Mouse (Mus musculus): ENCODE results near the gene Dctd. TPM values are rescaled to one million over a fixed set of nuclear protein-coding genes. Genes with fewer than 3 reads are reported as not detected.

Gene Dctd
- polyA plus RNA-seq, 1 experiment from 2014 or later = 32.9 TPM

DNA sequence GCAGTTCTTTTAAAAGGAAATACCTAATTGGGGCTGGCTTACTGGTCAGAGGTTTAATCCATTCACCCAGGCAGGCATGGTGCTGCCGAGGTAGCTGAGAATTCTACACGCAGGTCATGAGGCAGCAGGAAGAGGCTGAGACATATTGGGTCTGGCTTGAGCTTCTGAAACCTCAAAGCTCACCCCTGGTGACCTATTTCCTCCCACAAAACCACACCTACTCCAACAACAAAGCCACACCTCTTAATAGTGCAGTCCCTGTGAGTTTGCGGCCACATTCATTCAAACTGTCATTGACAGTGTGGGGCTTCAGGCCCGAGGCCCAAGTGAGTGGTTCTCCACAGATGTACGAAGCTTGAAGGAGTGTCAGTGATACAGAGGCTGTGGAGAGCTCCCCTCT is 34.4 kb downstream of the Dctd start:
- 83% methylated on average over 5 of the region's 5 CpGs for WGBS
- Histone ChIP-seq H3K27ac (ENCODE audit: low read depth, low read length) (no peak overlapping the region), H3K4me2 (ENCODE audit: low read depth) (no peak overlapping the region), H3K27me3 (ENCODE audit: control insufficient read depth, insufficient read depth, low read length) (no peaks in the 10 kb centered on the region), H3K9me3 (ENCODE audit: control insufficient read depth, low read length) (no peaks in the 10 kb centered on the region), H3K36me3 (ENCODE audit: control insufficient read depth, insufficient read depth, low read length) (0 out of 2 replicates have a peak, but pooled peaks cover 2% of the 10 kb centered on the region), H3K4me3 (ENCODE audit: low read depth, low read length) (no peak overlapping the region), H3K4me1 (ENCODE audit: control insufficient read depth, insufficient read depth, low read length) (no peaks in the 10 kb centered on the region), H3K9ac (ENCODE audit: low read length) (no peak overlapping the region)
- no peak for DNase-seq (ENCODE audit: low spot score)
- no peak for ATAC-seq (ENCODE audit: insufficient read depth, low FRiP score, low TSS enrichment)

GRCm38 (mm10) chr8:48136804-48137650 is 38.1 kb downstream of the Dctd start:
- H3K4me1 ChIP-seq (ENCODE audit: control insufficient read depth, insufficient read depth, low read length) = no peaks in the 10 kb centered on the region
- peaks cover 2% of the 10 kb centered on the region for H3K36me3 ChIP-seq (ENCODE audit: control insufficient read depth, insufficient read depth, low read length)
- H3K27me3 ChIP-seq (ENCODE audit: control insufficient read depth, insufficient read depth, low read length) = no peaks in the 10 kb centered on the region
- no peaks in the 10 kb centered on the region for H3K9me3 ChIP-seq (ENCODE audit: control insufficient read depth, low read length)
- ATAC-seq (ENCODE audit: insufficient read depth, low FRiP score, low TSS enrichment) (no peak; the same call in 1 of the 2 replicates), DNase-seq (ENCODE audit: low spot score) (no peak)
- no peak overlapping the region for H3K4me2 ChIP-seq (ENCODE audit: low read depth)
- H3K4me3 ChIP-seq (ENCODE audit: low read depth, low read length) = no peak overlapping the region
- no peak overlapping the region for H3K27ac ChIP-seq (ENCODE audit: low read depth, low read length)
- no peak overlapping the region for H3K9ac ChIP-seq (ENCODE audit: low read length)
- 82% methylated on average over 30 of the region's 30 CpGs for WGBS

DNA sequence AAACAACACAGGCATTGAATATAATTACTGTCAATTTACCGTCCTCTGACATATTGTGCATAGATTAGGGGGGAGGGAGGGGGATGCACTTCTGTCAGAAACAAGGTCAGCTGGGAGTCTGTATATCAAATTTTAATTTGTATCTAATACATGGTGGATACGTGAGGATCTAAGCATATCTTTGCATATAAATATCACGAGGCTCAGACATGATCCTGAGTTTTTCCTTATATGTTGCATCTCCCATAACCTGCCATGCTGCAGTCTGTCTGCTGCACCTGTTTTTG is 38.7 kb downstream of the Dctd start:
- H3K9me3 ChIP-seq (ENCODE audit: control insufficient read depth, low read length) = no peaks in the 10 kb centered on the region
- H3K36me3 ChIP-seq (ENCODE audit: control insufficient read depth, insufficient read depth, low read length) = peaks cover 2% of the 10 kb centered on the region
- H3K4me3 ChIP-seq (ENCODE audit: low read depth, low read length) = no peak overlapping the region
- H3K4me1 ChIP-seq (ENCODE audit: control insufficient read depth, insufficient read depth, low read length) = no peaks in the 10 kb centered on the region
- H3K27me3 ChIP-seq (ENCODE audit: control insufficient read depth, insufficient read depth, low read length) = no peaks in the 10 kb centered on the region
- DNase-seq (ENCODE audit: low spot score) = no peak
- no peak overlapping the region for H3K9ac ChIP-seq (ENCODE audit: low read length)
- no peak overlapping the region for H3K27ac ChIP-seq (ENCODE audit: low read depth, low read length)
- 74% methylated on average over 3 of the region's 3 CpGs for WGBS
- no peak for ATAC-seq (ENCODE audit: insufficient read depth, low FRiP score, low TSS enrichment)
- H3K4me2 ChIP-seq (ENCODE audit: low read depth) = no peak overlapping the region

DNA sequence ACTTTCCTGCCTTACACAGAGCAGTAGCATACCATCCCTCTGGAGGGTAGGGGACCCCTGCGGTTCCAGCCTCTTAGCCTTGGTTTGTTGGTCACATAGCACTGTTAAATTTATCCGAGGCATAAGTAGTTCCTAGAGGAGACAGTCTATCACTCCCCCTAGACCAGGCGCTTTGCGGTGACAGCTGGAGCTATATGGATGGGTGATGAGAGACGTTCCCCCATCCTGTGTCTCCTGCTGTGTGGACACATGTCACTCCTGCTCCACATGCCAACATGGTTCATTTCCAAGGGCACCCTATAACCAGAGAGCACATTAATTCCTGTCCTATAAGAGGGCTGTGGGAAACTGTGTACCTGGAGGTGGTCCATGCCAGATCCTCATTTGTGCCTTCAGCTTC is 42.1 kb downstream of the Dctd start:
- DNase-seq (ENCODE audit: low spot score) (no peak), ATAC-seq (ENCODE audit: insufficient read depth, low FRiP score, low TSS enrichment) (no peak)
- H3K4me3 ChIP-seq (ENCODE audit: low read depth, low read length) = no peak overlapping the region
- no peaks in the 10 kb centered on the region for H3K27me3 ChIP-seq (ENCODE audit: control insufficient read depth, insufficient read depth, low read length)
- no peak overlapping the region for H3K27ac ChIP-seq (ENCODE audit: low read depth, low read length)
- WGBS = 74% methylated on average over 5 of the region's 5 CpGs
- no peak overlapping the region for H3K4me2 ChIP-seq (ENCODE audit: low read depth)
- no peaks in the 10 kb centered on the region for H3K9me3 ChIP-seq (ENCODE audit: control insufficient read depth, low read length)
- H3K9ac ChIP-seq (ENCODE audit: low read length) = no peak overlapping the region
- peaks cover 4% of the 10 kb centered on the region for H3K36me3 ChIP-seq (ENCODE audit: control insufficient read depth, insufficient read depth, low read length)
- no peaks in the 10 kb centered on the region for H3K4me1 ChIP-seq (ENCODE audit: control insufficient read depth, insufficient read depth, low read length)

GRCm38 (mm10) chr8:48145766-48146165 is 46.9 kb downstream of the Dctd start:
- H3K27ac ChIP-seq (ENCODE audit: low read depth, low read length) = no peak overlapping the region
- H3K36me3 ChIP-seq (ENCODE audit: control insufficient read depth, insufficient read depth, low read length) = peaks cover 3% of the 10 kb centered on the region; the same call in 1 of the 2 replicates
- H3K4me2 ChIP-seq (ENCODE audit: low read depth) = no peak overlapping the region
- 90% methylated on average over 5 of the region's 5 CpGs for WGBS
- no peaks in the 10 kb centered on the region for H3K9me3 ChIP-seq (ENCODE audit: control insufficient read depth, low read length)
- ATAC-seq (ENCODE audit: insufficient read depth, low FRiP score, low TSS enrichment) (no peak), DNase-seq (ENCODE audit: low spot score) (no peak)
- H3K27me3 ChIP-seq (ENCODE audit: control insufficient read depth, insufficient read depth, low read length) = no peaks in the 10 kb centered on the region
- H3K9ac ChIP-seq (ENCODE audit: low read length) = no peak overlapping the region
- H3K4me3 ChIP-seq (ENCODE audit: low read depth, low read length) = no peak overlapping the region
- no peaks in the 10 kb centered on the region for H3K4me1 ChIP-seq (ENCODE audit: control insufficient read depth, insufficient read depth, low read length)

DNA sequence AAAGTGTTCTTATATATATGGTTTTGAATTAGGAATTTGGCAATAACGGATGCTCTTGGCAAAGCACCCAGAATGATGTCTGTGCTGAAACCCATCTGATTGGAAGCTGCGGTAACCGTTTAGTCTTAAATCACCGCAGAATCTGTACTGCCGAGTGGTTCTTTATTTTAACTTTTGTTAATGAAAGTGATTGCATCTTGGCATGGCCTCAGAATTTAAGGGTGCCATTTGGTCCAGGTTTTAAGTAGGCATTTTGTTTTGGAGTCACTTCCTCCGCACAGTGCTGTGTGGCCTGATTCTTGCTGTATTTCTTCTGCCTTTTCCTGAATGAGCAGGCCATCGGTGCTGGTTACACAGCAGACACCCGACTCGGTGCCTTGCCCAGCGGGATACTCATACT is 47.6 kb downstream of the Dctd start:
- no peaks in the 10 kb centered on the region for H3K9me3 ChIP-seq (ENCODE audit: control insufficient read depth, low read length)
- ATAC-seq (ENCODE audit: insufficient read depth, low FRiP score, low TSS enrichment) (no peak), DNase-seq (ENCODE audit: low spot score) (no peak)
- no peaks in the 10 kb centered on the region for H3K4me1 ChIP-seq (ENCODE audit: control insufficient read depth, insufficient read depth, low read length)
- peaks cover 3% of the 10 kb centered on the region; the same call in 1 of the 2 replicates for H3K36me3 ChIP-seq (ENCODE audit: control insufficient read depth, insufficient read depth, low read length)
- 92% methylated on average over 10 of the region's 10 CpGs for WGBS
- no peak overlapping the region for H3K27ac ChIP-seq (ENCODE audit: low read depth, low read length)
- no peaks in the 10 kb centered on the region for H3K27me3 ChIP-seq (ENCODE audit: control insufficient read depth, insufficient read depth, low read length)
- no peak overlapping the region for H3K4me3 ChIP-seq (ENCODE audit: low read depth, low read length)
- no peak overlapping the region for H3K4me2 ChIP-seq (ENCODE audit: low read depth)
- no peak overlapping the region for H3K9ac ChIP-seq (ENCODE audit: low read length)

DNA sequence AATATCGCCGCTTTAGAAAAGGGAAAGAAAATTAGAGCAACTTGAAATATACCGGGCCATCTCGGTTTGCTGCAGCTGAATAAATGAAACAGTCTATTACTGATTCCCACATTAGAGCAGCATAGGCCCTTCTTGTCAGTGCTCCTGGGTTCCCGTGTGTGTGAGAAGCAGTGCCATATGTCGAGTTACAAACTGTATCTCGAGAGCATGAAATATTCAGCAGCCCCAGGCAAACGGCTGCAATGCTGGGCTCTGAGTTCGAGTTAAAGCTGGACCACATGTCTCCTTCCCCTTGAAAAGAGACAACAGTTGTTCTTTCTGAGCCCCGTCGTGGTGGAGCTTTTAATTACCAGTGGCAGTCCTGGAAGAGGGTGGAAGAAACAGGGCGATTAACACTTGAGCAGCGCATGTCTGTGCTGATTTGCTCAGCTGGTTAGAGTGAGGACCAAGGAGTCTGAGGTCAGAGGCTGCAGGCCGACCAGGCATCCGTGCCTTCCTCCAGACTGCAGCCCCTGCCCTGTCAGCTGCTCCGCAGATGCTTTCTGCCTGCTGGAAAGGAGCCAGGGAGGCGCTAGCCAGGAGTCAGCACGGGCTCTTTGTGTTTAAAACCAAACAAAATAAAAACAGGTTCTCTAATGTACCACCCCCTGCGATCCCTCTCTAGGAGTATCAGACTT is 53.3 kb downstream of the Dctd start:
- Histone ChIP-seq H3K9me3 (ENCODE audit: control insufficient read depth, low read length) (no peaks in the 10 kb centered on the region), H3K36me3 (ENCODE audit: control insufficient read depth, insufficient read depth, low read length) (no peaks in the 10 kb centered on the region), H3K27me3 (ENCODE audit: control insufficient read depth, insufficient read depth, low read length) (no peaks in the 10 kb centered on the region), H3K4me3 (ENCODE audit: low read depth, low read length) (no peak overlapping the region), H3K4me2 (ENCODE audit: low read depth) (no peak overlapping the region), H3K4me1 (ENCODE audit: control insufficient read depth, insufficient read depth, low read length) (peaks cover 6% of the 10 kb centered on the region), H3K27ac (ENCODE audit: low read depth, low read length) (no peak overlapping the region), H3K9ac (ENCODE audit: low read length) (no peak overlapping the region)
- ATAC-seq (ENCODE audit: insufficient read depth, low FRiP score, low TSS enrichment) (peak; percentile 67), DNase-seq (ENCODE audit: low spot score) (peak; percentile 52)
- WGBS = 42% methylated on average over 19 of the region's 19 CpGs

- Histone ChIP-seq H3K9ac (ENCODE audit: low read length) (no peak overlapping the region), H3K27ac (ENCODE audit: low read depth, low read length) (no peak overlapping the region), H3K27me3 (ENCODE audit: control insufficient read depth, insufficient read depth, low read length) (no peaks in the 10 kb centered on the region), H3K4me1 (ENCODE audit: control insufficient read depth, insufficient read depth, low read length) (peaks cover 13% of the 10 kb centered on the region), H3K4me2 (ENCODE audit: low read depth) (no peak overlapping the region), H3K36me3 (ENCODE audit: control insufficient read depth, insufficient read depth, low read length) (no peaks in the 10 kb centered on the region), H3K4me3 (ENCODE audit: low read depth, low read length) (no peak overlapping the region), H3K9me3 (ENCODE audit: control insufficient read depth, low read length) (no peaks in the 10 kb centered on the region)
- 46% methylated on average over 15 of the region's 15 CpGs for WGBS
- no peak for ATAC-seq (ENCODE audit: insufficient read depth, low FRiP score, low TSS enrichment)
- DNase-seq (ENCODE audit: low spot score) = peak; percentile 35
Observed at GRCm38 (mm10) chr8:48153360-48154121, 54.6 kb downstream of the Dctd start.

All from neural tube, embryonic 11.5 days (tissue).